Mouse (Mus musculus) neural tube, embryonic 11.5 days (tissue): ENCODE measurements around the gene Pex10. TPM values are rescaled to one million over a fixed set of nuclear protein-coding genes. Genes with fewer than 3 reads are reported as not detected.

ENCODE experiments used
- ATAC-seq: fragments of 200-750 bp; cut with Nextera tagmentation; 2 replicates; pipeline ENCODE4 v1.8.0; 2017; ENCODE audit warnings: moderate number of reproducible peaks, mild to moderate bottlenecking, moderate TSS enrichment, moderate library complexity; ENCODE audit not compliant: insufficient read depth, low FRiP score, low TSS enrichment
- DNase-seq: peaks from one replicate; pipeline ENCODE4 v3.0.0-alpha.2; 2015; ENCODE audit warnings: low spot score
- H3K27ac ChIP-seq: fragments of 300-500 bp; sonication (generic); 2 replicates; pipeline ENCODE4 v1.5.1; 2014; ENCODE audit warnings: low read depth, mild to moderate bottlenecking, low read length
- H3K27me3 ChIP-seq: fragments of 300-500 bp; sonication (generic); 2 replicates; pipeline ENCODE4 v1.6.1; 2014; ENCODE audit warnings: mild to moderate bottlenecking, low read length, mixed read lengths; ENCODE audit not compliant: control insufficient read depth, insufficient read depth
- H3K36me3 ChIP-seq: fragments of 300-500 bp; sonication (generic); 2 replicates; pipeline ENCODE4 v1.6.1; 2014; ENCODE audit warnings: mild to moderate bottlenecking, low read length, moderate library complexity, mixed read lengths; ENCODE audit not compliant: control insufficient read depth, insufficient read depth
- H3K4me1 ChIP-seq: fragments of 300-500 bp; sonication (generic); 2 replicates; pipeline ENCODE4 v1.6.1; 2014; ENCODE audit warnings: low read length, mixed read lengths; ENCODE audit not compliant: control insufficient read depth, insufficient read depth
- H3K4me2 ChIP-seq: fragments of 300-500 bp; sonication (generic); 2 replicates; pipeline ENCODE4 v1.6.1; 2014; ENCODE audit warnings: low read depth, mild to moderate bottlenecking, moderate library complexity
- H3K4me3 ChIP-seq: fragments of 300-500 bp; sonication (generic); 2 replicates; pipeline ENCODE4 v1.5.1; 2014; ENCODE audit warnings: low read depth, low read length
- H3K9ac ChIP-seq: fragments of 300-500 bp; sonication (generic); 2 replicates; pipeline ENCODE4 v1.6.1; 2014; ENCODE audit warnings: mild to moderate bottlenecking, low read length
- H3K9me3 ChIP-seq: fragments of 300-500 bp; sonication (generic); 2 replicates; pipeline ENCODE4 v1.6.1; 2016; ENCODE audit warnings: low read length; ENCODE audit not compliant: control insufficient read depth
- WGBS: fragments of 180-500 bp; shearing (Covaris S2); extraction: QIAGEN DNeasy Blood & Tissue Kit; methylation state at CpG from one replicate; pipeline ENCODE4 v1.1.7; 2014; 5-methylcytosine and 5-hydroxymethylcytosine counted together
- polyA plus RNA-seq: library from polyadenylated mRNA; unstranded; fragments of >200 nt; fragmentation: Nextera tagmentation; extraction: Ambion mirVana; gene quantifications from 2 replicates; pipeline ENCODE4 v1.2.1, GENCODE M21; 2014

Gene Pex10
- polyA plus RNA-seq, 1 experiment from 2014 or later: 8.3 TPM

DNA sequence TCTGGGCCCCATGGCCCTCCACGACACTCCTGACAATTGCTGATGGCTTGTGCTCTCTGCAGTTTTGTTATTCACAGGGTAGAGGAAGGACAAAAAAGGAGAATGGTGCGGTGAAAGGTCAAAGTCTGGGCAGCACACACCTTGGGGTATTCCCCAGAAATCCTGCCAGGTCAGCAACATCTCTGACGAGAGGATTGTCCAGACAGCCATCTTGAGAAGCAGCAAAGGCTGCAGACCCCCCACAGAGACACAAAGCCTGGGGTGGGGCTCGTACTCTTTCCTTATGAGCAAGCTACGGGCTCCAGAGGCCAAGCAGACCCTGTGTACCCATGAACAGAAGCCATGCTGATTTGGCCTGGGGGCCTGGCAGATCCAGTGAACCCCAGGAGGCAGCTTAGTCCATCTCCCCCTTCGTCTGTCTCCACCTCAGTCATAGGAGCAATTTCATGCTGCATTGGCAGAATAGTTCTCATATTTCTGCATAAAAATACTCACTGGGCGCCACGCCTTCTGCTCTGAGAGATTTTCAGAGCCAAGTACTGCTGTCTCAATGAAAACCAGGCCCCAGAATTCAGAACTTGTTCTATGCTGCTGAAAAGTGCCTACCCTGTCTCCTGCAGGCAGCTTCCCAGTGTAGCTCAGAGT is 47.1 kb downstream of the Pex10 start:
- 66% methylated on average over 8 of the region's 8 CpGs for WGBS
- no peaks in the 10 kb centered on the region for H3K27me3 ChIP-seq
- DNase-seq: no peak
- H3K4me3 ChIP-seq: no peak overlapping the region
- H3K9me3 ChIP-seq: no peaks in the 10 kb centered on the region
- no peak overlapping the region for H3K4me2 ChIP-seq
- ATAC-seq: no peak
- no peak overlapping the region for H3K27ac ChIP-seq
- H3K4me1 ChIP-seq: peaks cover 2% of the 10 kb centered on the region; the same call in 1 of the 2 replicates
- no peak overlapping the region for H3K9ac ChIP-seq
- no peaks in the 10 kb centered on the region for H3K36me3 ChIP-seq

DNA sequence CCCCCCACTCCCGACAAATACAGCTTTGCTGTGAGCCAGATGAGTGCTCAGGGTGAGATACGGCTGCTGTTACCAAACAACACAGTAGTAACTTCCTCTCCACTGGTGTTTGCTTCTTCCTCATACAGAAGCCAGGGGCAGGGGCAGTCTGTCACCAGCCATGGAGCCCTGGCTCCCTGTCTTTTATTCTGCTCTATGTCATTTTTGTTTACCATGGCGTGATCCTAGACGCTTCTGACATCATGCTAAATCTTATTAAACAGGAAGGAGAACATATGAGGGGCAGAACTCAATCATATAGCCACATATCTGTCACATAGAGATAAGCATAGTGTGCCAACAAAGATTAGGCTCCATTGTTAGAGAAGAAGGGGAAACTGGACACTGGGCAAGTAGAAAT is 49.8 kb downstream of the Pex10 start:
- Histone ChIP-seq H3K9ac (no peak overlapping the region), H3K9me3 (no peaks in the 10 kb centered on the region), H3K4me1 (no peaks in the 10 kb centered on the region), H3K36me3 (no peaks in the 10 kb centered on the region), H3K4me2 (no peak overlapping the region), H3K27ac (no peak overlapping the region), H3K27me3 (no peaks in the 10 kb centered on the region), H3K4me3 (no peak overlapping the region)
- no peak for ATAC-seq
- DNase-seq: no peak
- 81% methylated on average over 4 of the region's 4 CpGs for WGBS

DNA sequence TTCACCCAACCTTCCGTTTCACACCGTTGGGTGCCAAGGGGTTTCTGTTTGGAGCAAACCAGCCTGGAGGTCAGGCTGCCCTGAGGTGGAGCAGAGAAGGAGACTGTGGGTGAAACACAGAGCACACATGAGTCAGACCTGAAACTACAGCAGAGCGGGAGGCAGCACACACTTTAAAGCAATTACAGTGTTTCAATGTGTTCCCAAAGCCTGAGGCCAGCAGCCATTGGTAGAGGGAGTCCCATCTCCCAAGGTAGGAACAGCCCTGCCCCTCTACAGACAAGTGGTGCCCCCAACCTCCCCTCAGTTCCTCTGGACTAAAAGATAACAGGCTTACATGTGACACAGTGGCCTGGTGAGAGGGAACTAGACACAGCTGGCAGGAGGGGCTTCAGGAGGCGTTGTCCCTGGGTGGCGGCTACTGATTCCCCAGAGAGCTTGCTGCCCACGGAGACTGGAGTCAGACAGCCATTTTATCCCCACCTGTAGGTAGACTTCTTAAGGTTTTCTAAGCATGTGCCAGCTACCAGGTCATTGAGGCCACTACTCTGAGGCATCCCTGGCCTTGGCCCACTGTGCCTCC is 50.7 kb downstream of the Pex10 start:
- Histone ChIP-seq H3K27ac (no peak overlapping the region), H3K4me1 (peaks cover 4% of the 10 kb centered on the region; the same call in 1 of the 2 replicates), H3K9ac (no peak overlapping the region), H3K4me3 (no peak overlapping the region), H3K36me3 (no peaks in the 10 kb centered on the region), H3K27me3 (no peaks in the 10 kb centered on the region), H3K9me3 (no peaks in the 10 kb centered on the region), H3K4me2 (no peak overlapping the region)
- ATAC-seq (no peak), DNase-seq (no peak)
- 64% methylated on average over 6 of the region's 6 CpGs for WGBS

DNA sequence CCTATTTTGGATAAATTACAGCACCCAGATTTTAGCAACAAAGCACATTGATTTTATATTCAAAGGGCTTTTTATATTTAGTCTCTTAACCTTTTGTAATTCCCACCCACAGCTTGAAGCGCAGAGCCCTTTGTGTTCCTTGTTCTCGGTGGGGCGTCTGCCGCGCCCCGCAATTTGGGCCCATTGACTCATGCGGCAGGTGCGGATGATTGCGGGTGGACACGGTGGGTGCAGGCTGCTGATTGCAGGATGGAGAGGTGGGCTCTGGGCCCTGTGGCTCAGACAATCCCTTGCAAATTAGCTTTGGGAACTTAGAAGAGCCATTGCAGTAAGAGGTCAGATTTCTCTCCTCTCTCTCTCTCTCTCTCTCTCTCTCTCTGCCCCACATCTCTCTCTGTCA is 51.5 kb downstream of the Pex10 start:
- no peaks in the 10 kb centered on the region for H3K36me3 ChIP-seq
- ATAC-seq: no peak

DNA sequence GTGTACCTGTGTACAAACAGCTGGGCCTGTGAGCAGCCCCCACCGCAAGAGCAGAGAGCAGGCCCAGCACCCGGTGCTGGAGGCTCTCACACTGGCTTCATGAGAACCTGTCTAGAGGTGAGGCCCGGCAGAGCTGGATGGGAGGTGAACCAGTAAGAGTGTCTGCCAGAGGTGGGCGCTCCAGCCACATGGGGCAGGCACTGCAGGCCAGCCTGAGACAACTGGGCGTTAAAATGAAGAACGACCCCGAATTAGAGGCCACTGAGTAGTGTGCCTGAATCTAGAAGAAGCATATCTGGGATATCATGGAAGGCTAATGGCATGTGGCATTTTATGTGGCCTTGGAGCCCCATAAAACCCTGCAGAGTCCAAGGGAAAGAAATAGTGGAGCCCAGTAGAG is 53.2 kb downstream of the Pex10 start:
- DNase-seq (no peak), ATAC-seq (no peak)
- Histone ChIP-seq H3K4me2 (no peak overlapping the region), H3K9ac (no peak overlapping the region), H3K36me3 (no peaks in the 10 kb centered on the region), H3K9me3 (no peaks in the 10 kb centered on the region), H3K27me3 (no peaks in the 10 kb centered on the region), H3K4me3 (no peak overlapping the region), H3K27ac (no peak overlapping the region), H3K4me1 (peaks cover 9% of the 10 kb centered on the region; the same call in 1 of the 2 replicates)
- 85% methylated on average over 7 of the region's 7 CpGs for WGBS

More for the DNA sequence above, 51.5 kb downstream of the Pex10 start:
- H3K27ac ChIP-seq: no peak overlapping the region
- H3K4me3 ChIP-seq: no peak overlapping the region
- H3K27me3 ChIP-seq: no peaks in the 10 kb centered on the region
- DNase-seq: no peak
- WGBS: 34% methylated on average over 10 of the region's 10 CpGs
- no peaks in the 10 kb centered on the region for H3K9me3 ChIP-seq
- peaks cover 6% of the 10 kb centered on the region; the same call in 1 of the 2 replicates for H3K4me1 ChIP-seq
- no peak overlapping the region for H3K4me2 ChIP-seq
- no peak overlapping the region for H3K9ac ChIP-seq

DNA sequence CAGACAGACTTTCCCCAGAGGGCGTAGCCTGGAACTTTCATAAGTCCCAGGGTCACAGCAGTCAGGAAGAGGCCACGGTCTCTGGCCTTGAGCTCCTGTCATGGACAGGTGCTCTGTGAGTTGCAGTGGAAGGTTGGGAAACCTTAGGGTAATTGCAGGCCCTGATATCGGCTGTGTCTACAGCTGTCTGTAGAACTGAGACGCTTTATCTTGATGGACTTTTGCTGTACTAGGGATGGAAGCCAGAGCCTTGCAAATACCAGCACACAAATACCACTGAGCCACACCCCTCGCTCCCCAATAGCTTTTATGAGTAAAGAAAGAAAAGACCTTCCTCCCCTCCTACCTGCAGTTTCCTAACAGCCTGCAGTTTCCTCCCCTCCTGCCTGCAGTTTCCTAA is 53.8 kb downstream of the Pex10 start:
- H3K4me2 ChIP-seq: no peak overlapping the region
- no peaks in the 10 kb centered on the region for H3K27me3 ChIP-seq
- H3K9me3 ChIP-seq: no peaks in the 10 kb centered on the region
- H3K9ac ChIP-seq: no peak overlapping the region
- H3K4me3 ChIP-seq: no peak overlapping the region
- ATAC-seq (no peak), DNase-seq (no peak)
- 63% methylated on average over 5 of the region's 5 CpGs for WGBS
- peaks cover 9% of the 10 kb centered on the region; the same call in 1 of the 2 replicates for H3K4me1 ChIP-seq
- no peaks in the 10 kb centered on the region for H3K36me3 ChIP-seq
- no peak overlapping the region for H3K27ac ChIP-seq

DNA sequence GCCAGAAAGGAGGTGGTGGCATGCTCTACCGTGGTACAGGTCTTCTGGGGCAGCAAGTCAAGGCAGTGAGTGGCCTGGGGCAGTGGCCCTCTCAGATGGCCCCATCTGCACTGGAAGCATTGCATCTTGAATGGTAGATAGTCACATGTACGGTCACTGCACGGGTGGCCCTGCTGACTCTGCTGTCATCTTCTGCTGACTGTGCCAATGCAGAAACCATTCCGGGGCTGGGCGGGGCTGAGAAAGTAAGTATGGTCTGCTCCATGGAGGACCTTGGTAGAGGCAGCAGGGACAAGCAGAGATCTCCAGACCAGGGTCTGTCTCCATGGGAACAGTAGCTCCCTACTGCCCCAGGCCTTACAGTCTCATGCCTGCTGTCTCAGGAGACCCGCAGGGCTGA is 54.4 kb downstream of the Pex10 start:
- no peaks in the 10 kb centered on the region for H3K9me3 ChIP-seq
- no peak overlapping the region for H3K4me3 ChIP-seq
- 90% methylated on average over 6 of the region's 6 CpGs for WGBS
- no peak overlapping the region for H3K9ac ChIP-seq
- H3K4me1 ChIP-seq: peaks cover 9% of the 10 kb centered on the region; the same call in 1 of the 2 replicates
- H3K27me3 ChIP-seq: no peaks in the 10 kb centered on the region
- H3K36me3 ChIP-seq: no peaks in the 10 kb centered on the region
- no peak for DNase-seq
- ATAC-seq: no peak
- H3K4me2 ChIP-seq: no peak overlapping the region
- no peak overlapping the region for H3K27ac ChIP-seq
